Mouse (Mus musculus) bone marrow, adult 2 months (tissue): ENCODE measurements around the gene Atxn7l1. TPM values are rescaled to one million over a fixed set of nuclear protein-coding genes. Genes with fewer than 3 reads are reported as not detected.

Experiments used
- H3K27ac ChIP-seq: fragments of 200-500 bp; 2 replicates; pipeline ENCODE4 v1.5.1; 2012; ENCODE audit warnings: low read depth, mild to moderate bottlenecking, control low read depth, inconsistent platforms, low read length; ENCODE audit not compliant: control insufficient read depth, poor library complexity, insufficient read depth
- H3K4me1 ChIP-seq: fragments of 200-500 bp; 2 replicates; pipeline ENCODE4 v1.6.1; 2011; ENCODE audit warnings: low read length; ENCODE audit not compliant: control insufficient read depth, insufficient read depth
- H3K4me3 ChIP-seq: fragments of 200-500 bp; replicated peaks from 2 replicates; pipeline ENCODE3; 2011; ENCODE audit warnings: mild to moderate bottlenecking, low read depth, low read length, control low read depth; ENCODE audit not compliant: control insufficient read depth
- CTCF ChIP-seq: fragments of 200-500 bp; IDR thresholded peaks from 2 replicates; pipeline ENCODE4 v1.5.1; 2011; ENCODE audit warnings: low read length, control low read depth; ENCODE audit not compliant: control insufficient read depth, insufficient read depth
- POLR2A ChIP-seq: fragments of 200-500 bp; IDR thresholded peaks from 2 replicates; pipeline ENCODE4 v1.6.1; 2011; ENCODE audit warnings: low read depth, mild to moderate bottlenecking, control low read depth, low read length, borderline replicate concordance; ENCODE audit not compliant: control insufficient read depth
- WGBS: fragments of 180-500 bp; shearing (Covaris S2); methylation state at CpG from one replicate; pipeline ENCODE4 v1.1.7; 2018; 5-methylcytosine and 5-hydroxymethylcytosine counted together
- polyA plus RNA-seq: library from polyadenylated mRNA; stranded (reverse); fragments of >200 nt; gene quantifications from 2 replicates; pipeline ENCODE4 v1.2.4, GENCODE M21; 2011; ENCODE audit warnings: low replicate concordance; ENCODE audit not compliant: missing spikeins, insufficient read depth, insufficient read length

The Atxn7l1 gene
- polyA plus RNA-seq, 1 experiment = 52.4 TPM

GRCm38 (mm10) chr12:33180421-33180820 lies 32.9 kb downstream of the Atxn7l1 start:
- Histone ChIP-seq H3K4me3 (no peak overlapping the region), H3K4me1 (peaks cover 1% of the 10 kb centered on the region; the same call in 1 of the 2 replicates), H3K27ac (no peak overlapping the region)
- 84% methylated on average over 2 of the region's 2 CpGs for WGBS
- TF ChIP-seq CTCF = no peak
- no peak for TF ChIP-seq POLR2A

- 72% methylated on average over 4 of the region's 4 CpGs for WGBS
- no peaks in the 10 kb centered on the region for H3K4me1 ChIP-seq
- TF ChIP-seq CTCF = no peak
- H3K27ac ChIP-seq = no peak overlapping the region
- no peak overlapping the region for H3K4me3 ChIP-seq
Observed at GRCm38 (mm10) chr12:33181875-33182274, 34.4 kb downstream of the Atxn7l1 start.

- WGBS = 19% methylated on average over 11 of the region's 11 CpGs
- Histone ChIP-seq H3K4me1 (no peaks in the 10 kb centered on the region), H3K4me3 (no peak overlapping the region), H3K27ac (no peak overlapping the region)
- TF ChIP-seq POLR2A (no peak), CTCF (no peak)
Observed at GRCm38 (mm10) chr12:33182428-33183137, 35.1 kb downstream of the Atxn7l1 start.

GRCm38 (mm10) chr12:33183138-33183627 lies 35.7 kb downstream of the Atxn7l1 start:
- WGBS = 48% methylated on average over 4 of the region's 4 CpGs
- no peak for TF ChIP-seq POLR2A
- no peak overlapping the region for H3K4me3 ChIP-seq
- H3K27ac ChIP-seq = no peak overlapping the region
- H3K4me1 ChIP-seq = no peaks in the 10 kb centered on the region

- Histone ChIP-seq H3K4me3 (no peak overlapping the region), H3K4me1 (no peaks in the 10 kb centered on the region), H3K27ac (no peak overlapping the region)
- 96% methylated on average over 3 of the region's 3 CpGs for WGBS
- TF ChIP-seq POLR2A = no peak
- TF ChIP-seq CTCF = no peak
Observed at GRCm38 (mm10) chr12:33184137-33184536, 36.6 kb downstream of the Atxn7l1 start.

- 91% methylated on average over 6 of the region's 6 CpGs for WGBS
- Histone ChIP-seq H3K4me1 (no peaks in the 10 kb centered on the region), H3K4me3 (no peak overlapping the region), H3K27ac (no peak overlapping the region)
- TF ChIP-seq POLR2A = no peak
Observed at GRCm38 (mm10) chr12:33185046-33185445, 37.6 kb downstream of the Atxn7l1 start.

- no peak overlapping the region for H3K27ac ChIP-seq
- no peaks in the 10 kb centered on the region for H3K4me1 ChIP-seq
- TF ChIP-seq CTCF (no peak), POLR2A (no peak)
- 81% methylated on average over 2 of the region's 2 CpGs for WGBS
- no peak overlapping the region for H3K4me3 ChIP-seq
Observed at GRCm38 (mm10) chr12:33186331-33186730, 38.8 kb downstream of the Atxn7l1 start.

- H3K4me3 ChIP-seq = no peak overlapping the region
- 60% methylated on average over 7 of the region's 7 CpGs for WGBS
- TF ChIP-seq POLR2A (no peak), CTCF (no peak)
- H3K27ac ChIP-seq = no peak overlapping the region
- H3K4me1 ChIP-seq = no peaks in the 10 kb centered on the region
Observed at GRCm38 (mm10) chr12:33190133-33190532, 42.6 kb downstream of the Atxn7l1 start.

- Histone ChIP-seq H3K4me3 (no peak overlapping the region), H3K4me1 (no peaks in the 10 kb centered on the region), H3K27ac (no peak overlapping the region)
- WGBS = 82% methylated on average over 6 of the region's 6 CpGs
- no peak for TF ChIP-seq CTCF
- no peak for TF ChIP-seq POLR2A
Observed at GRCm38 (mm10) chr12:33190633-33191032, 43.1 kb downstream of the Atxn7l1 start.
